Mouse (Mus musculus) CD4-positive naive resting alpha-beta T cell, adult 57 days (primary cell): Measurements from ENCODE around the gene Stac3. TPM values are rescaled to one million over a fixed set of nuclear protein-coding genes. Genes with fewer than 3 reads are reported as not detected.

ENCODE experiments used
- total RNA-seq: library from RNA; stranded (reverse); gene quantifications from one replicate; pipeline ENCODE4 v1.2.4, GENCODE M21; 2023

The Stac3 gene
- total RNA-seq, result 6.2 TPM

DNA sequence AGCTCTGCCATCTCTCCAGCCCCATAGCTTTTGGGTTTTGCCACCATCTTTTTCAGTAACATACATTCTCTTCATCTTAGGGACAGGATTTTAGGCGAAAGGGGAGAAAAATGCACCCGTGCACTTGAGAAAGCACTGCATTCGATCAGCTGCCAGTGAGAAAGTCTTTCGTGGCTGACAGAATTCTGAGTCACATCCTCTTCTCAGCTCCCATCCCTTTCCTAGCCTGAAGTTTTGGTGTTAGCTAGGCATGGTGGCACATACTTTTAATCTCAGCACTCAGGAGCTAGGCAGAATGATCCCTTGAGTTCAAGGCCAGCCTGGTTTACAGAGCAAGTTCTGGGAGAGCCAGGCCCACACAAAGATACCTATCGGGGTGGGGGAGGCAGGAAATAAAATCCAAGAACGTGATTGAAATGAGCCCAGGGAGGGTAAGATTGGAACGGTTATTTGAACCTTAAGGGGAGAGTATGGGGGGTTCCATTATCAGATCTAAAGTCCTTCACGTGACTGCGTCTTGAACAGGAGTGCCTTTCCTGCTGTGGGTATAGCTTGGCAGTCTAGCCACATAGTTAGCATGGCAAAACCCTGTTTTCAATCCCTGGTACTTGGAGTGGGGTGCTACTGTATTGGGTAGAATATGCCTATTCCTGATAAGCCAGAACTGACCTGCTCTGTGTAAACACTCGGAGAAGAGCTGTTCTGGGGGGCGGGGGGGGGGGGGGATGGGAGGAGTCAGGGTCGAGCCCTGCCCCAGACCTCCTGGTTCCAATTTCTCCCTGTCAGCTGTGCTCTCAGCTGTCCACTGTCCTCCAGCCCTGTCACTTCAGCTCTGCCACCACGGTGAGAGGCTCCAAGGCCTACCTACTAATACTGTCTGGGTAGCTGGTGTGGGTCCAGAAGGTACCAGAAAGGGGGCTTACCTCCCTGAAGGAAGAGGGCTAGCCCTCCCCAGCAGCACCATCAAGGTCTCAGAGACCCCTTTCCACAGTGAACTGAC lies at the start of gene Stac3:
Gene Stac3, plus strand, starts transcription at position 793 of the 1,000 bp plus-strand sequence.

DNA sequence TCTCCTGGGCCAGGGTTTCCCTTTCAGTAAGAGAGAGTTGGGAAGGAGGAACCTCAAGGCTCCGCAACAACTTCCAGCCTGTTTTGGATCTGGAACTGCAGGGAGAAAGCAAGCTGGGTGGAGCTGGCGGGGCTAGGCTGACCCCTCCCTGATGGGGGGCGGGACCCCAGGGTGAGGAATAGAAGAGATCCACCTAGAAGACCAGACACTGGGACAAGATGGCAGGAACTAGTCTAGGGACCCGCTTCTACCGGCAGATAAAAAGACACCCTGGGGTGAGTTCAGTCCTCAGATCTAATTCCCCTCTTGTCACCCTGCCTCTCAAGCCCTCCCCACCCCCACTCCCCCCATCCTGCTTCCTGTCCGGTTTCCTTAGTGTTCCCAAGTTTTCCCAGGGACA lies 13.3 kb downstream of the Stac3 start, which contains the start of gene Ndufa4l2:
Gene Ndufa4l2, plus strand, starts transcription at position 204 of the 400 bp plus-strand sequence.

GRCm38 (mm10) chr10:127522088-127522581 lies 20.6 kb downstream of the Stac3 start, which contains the start of gene Shmt2:
TSS of gene Shmt2 (minus strand) at chr10:127522444.

GRCm38 (mm10) chr10:127534036-127534928 lies 32.8 kb downstream of the Stac3 start, which contains the start of gene Nxph4:
TSS of gene Nxph4 (minus strand) at chr10:127534559.

Other genes starting within 250 kb of the Stac3 start
- 0.44 TPM for gene Kif5a, start 238.3 kb upstream of the Stac3 start, total RNA-seq
- 104 TPM for gene Dctn2, start 235.3 kb upstream of the Stac3 start, total RNA-seq
- 106 TPM for gene Mbd6, start 212.7 kb upstream of the Stac3 start, total RNA-seq
- gene Mars, start 189.9 kb upstream of the Stac3 start, total RNA-seq, result 51.3 TPM
- gene Arhgap9, start 179.7 kb upstream of the Stac3 start, total RNA-seq, result 300 TPM
- not detected for gene Gli1, start 159.7 kb upstream of the Stac3 start, total RNA-seq
- gene Inhbe, start 147.3 kb upstream of the Stac3 start, total RNA-seq, result not detected
- not detected for gene Inhbc, start 131.3 kb upstream of the Stac3 start, total RNA-seq
- gene R3hdm2, start 121.4 kb upstream of the Stac3 start, total RNA-seq, result 103 TPM
- not detected for gene Ndufa4l2, start 13.3 kb downstream of the Stac3 start, total RNA-seq
- gene Shmt2, start 20.8 kb downstream of the Stac3 start, total RNA-seq, result 70.1 TPM
- not detected for gene Nxph4, start 32.9 kb downstream of the Stac3 start, total RNA-seq
- 9.4 TPM for gene Lrp1, start 119.5 kb downstream of the Stac3 start, total RNA-seq
- 196 TPM for gene Stat6, start 141.3 kb downstream of the Stac3 start, total RNA-seq
- gene Nemp1, start 165.2 kb downstream of the Stac3 start, total RNA-seq, result 7.1 TPM
- gene Nab2, start 166.9 kb downstream of the Stac3 start, total RNA-seq, result 48.2 TPM
- 0.33 TPM for gene Myo1a, start 203.5 kb downstream of the Stac3 start, total RNA-seq
- not detected for gene Tac2, start 222.8 kb downstream of the Stac3 start, total RNA-seq
- 10.6 TPM for gene Zbtb39, start 237.9 kb downstream of the Stac3 start, total RNA-seq